Comparison of ENCODE assay signal across 8 mouse cellular contexts in genomic region chr4:53600462-53600861, GRCm38 (mm10). TPM values are rescaled to one million over a fixed set of nuclear protein-coding genes. Genes with fewer than 3 reads are reported as not detected.
DNase-seq lines count a peak whose midpoint lies in the region; ATAC-seq and TF ChIP-seq lines count a peak whose summit lies in the region.

No protein-coding gene starts in this region.

- intact Hi-C loops in gastrocnemius, postnatal 36 days (cut with DNase I), result loop anchor here (5.0 kb wide), 1 partner anchor 112 kb away; the partner anchor contains the start of gene Fktn

- H3K9ac ChIP-seq in midbrain, embryonic 13.5 days (replicated peaks), result no peak overlapping the region
- H3K9ac ChIP-seq in midbrain, embryonic 16.5 days (ENCODE audit: low read depth, low read length), result no peak overlapping the region
- no peak overlapping the region for H3K9ac ChIP-seq in embryonic facial prominence, embryonic 11.5 days (replicated peaks; ENCODE audit: low read length)
- H3K9ac ChIP-seq in stomach, postnatal 0 days (ENCODE audit: low read length), result no peak overlapping the region

- ATAC-seq in midbrain, embryonic 13.5 days, result peak; percentile 17; the same call in 1 of the 2 replicates
- no peak for ATAC-seq in midbrain, embryonic 16.5 days
- no peak for ATAC-seq in embryonic facial prominence, embryonic 11.5 days (replicated peaks; ENCODE audit: insufficient number of reproducible peaks, low FRiP score, low TSS enrichment, low read depth)
- 0 out of 2 replicates have a peak, but pooled peaks have one; percentile 57 for ATAC-seq in stomach, postnatal 0 days (ENCODE audit: low FRiP score, low TSS enrichment)

- no peak overlapping the region for H3K4me3 ChIP-seq in midbrain, embryonic 13.5 days (replicated peaks)
- H3K4me3 ChIP-seq in midbrain, embryonic 16.5 days (ENCODE audit: low read depth, low read length), result no peak overlapping the region
- no peak overlapping the region for H3K4me3 ChIP-seq in embryonic facial prominence, embryonic 11.5 days (ENCODE audit: low read depth, low read length)
- no peak overlapping the region for H3K4me3 ChIP-seq in stomach, postnatal 0 days (ENCODE audit: low read depth, low read length)

- no peak for TF ChIP-seq EP300 in stomach, postnatal 0 days (optimal IDR thresholded peaks at IDR 0.05)

- H3K4me2 ChIP-seq in midbrain, embryonic 13.5 days (replicated peaks), result no peak overlapping the region
- no peak overlapping the region for H3K4me2 ChIP-seq in midbrain, embryonic 16.5 days (ENCODE audit: low read length)
- H3K4me2 ChIP-seq in embryonic facial prominence, embryonic 11.5 days (ENCODE audit: low read depth, low read length), result no peak overlapping the region
- no peak overlapping the region for H3K4me2 ChIP-seq in stomach, postnatal 0 days (replicated peaks; ENCODE audit: low read depth)

- peaks cover 5% of the 10 kb centered on the region; the same call in 1 of the 2 replicates for H3K4me1 ChIP-seq in midbrain, embryonic 13.5 days (replicated peaks)
- H3K4me1 ChIP-seq in midbrain, embryonic 16.5 days (ENCODE audit: control insufficient read depth, insufficient read depth, low read length), result no peaks in the 10 kb centered on the region
- H3K4me1 ChIP-seq in embryonic facial prominence, embryonic 11.5 days (ENCODE audit: control insufficient read depth, insufficient read depth, low read length), result no peaks in the 10 kb centered on the region
- H3K4me1 ChIP-seq in stomach, postnatal 0 days (replicated peaks; ENCODE audit: control insufficient read depth, insufficient read depth), result no peaks in the 10 kb centered on the region

- no peak overlapping the region for H3K27ac ChIP-seq in midbrain, embryonic 13.5 days
- H3K27ac ChIP-seq in midbrain, embryonic 16.5 days (ENCODE audit: low read length), result no peak overlapping the region
- H3K27ac ChIP-seq in embryonic facial prominence, embryonic 11.5 days (replicated peaks; ENCODE audit: low read depth, low read length), result no peak overlapping the region
- no peak overlapping the region for H3K27ac ChIP-seq in stomach, postnatal 0 days (replicated peaks)

- no peaks in the 10 kb centered on the region for H3K36me3 ChIP-seq in midbrain, embryonic 13.5 days
- H3K36me3 ChIP-seq in midbrain, embryonic 16.5 days (ENCODE audit: control insufficient read depth, insufficient read depth, low read length), result no peaks in the 10 kb centered on the region
- no peaks in the 10 kb centered on the region for H3K36me3 ChIP-seq in embryonic facial prominence, embryonic 11.5 days (replicated peaks; ENCODE audit: control insufficient read depth, insufficient read depth, low read depth, low read length)
- no peaks in the 10 kb centered on the region for H3K36me3 ChIP-seq in stomach, postnatal 0 days (ENCODE audit: control insufficient read depth, insufficient read depth, low read length)

- H3K9me3 ChIP-seq in midbrain, embryonic 13.5 days, result no peaks in the 10 kb centered on the region
- no peaks in the 10 kb centered on the region for H3K9me3 ChIP-seq in midbrain, embryonic 16.5 days (replicated peaks; ENCODE audit: control insufficient read depth, low read length, poor library complexity, severe bottlenecking)
- H3K9me3 ChIP-seq in embryonic facial prominence, embryonic 11.5 days (replicated peaks; ENCODE audit: control insufficient read depth, low read length), result no peaks in the 10 kb centered on the region
- H3K9me3 ChIP-seq in stomach, postnatal 0 days (ENCODE audit: control insufficient read depth, low read length), result no peaks in the 10 kb centered on the region

- peak; percentile 94 for TF ChIP-seq CTCF in stomach, postnatal 0 days (IDR thresholded peaks at IDR 0.05; ENCODE audit: low read depth)

- WGBS in midbrain, embryonic 13.5 days, result 41% methylated on average over 6 of the region's 6 CpGs
- WGBS in midbrain, embryonic 16.5 days, result 43% methylated on average over 6 of the region's 6 CpGs
- 50% methylated on average over 6 of the region's 6 CpGs for WGBS in embryonic facial prominence, embryonic 11.5 days
- WGBS in stomach, postnatal 0 days, result 47% methylated on average over 6 of the region's 6 CpGs

- peak; percentile 33 for DNase-seq in gastrocnemius, adult 18-20 months (ENCODE audit: low spot score)
- no peak for DNase-seq in gastrocnemius, postnatal 36 days
- peak; percentile 41 for DNase-seq in embryonic facial prominence, embryonic 11.5 days (ENCODE audit: low spot score)
- DNase-seq in stomach, postnatal 0 days (ENCODE audit: low spot score), result peak; percentile 21
- no peak for DNase-seq in ovary, adult 18-20 months (ENCODE audit: low spot score)
- no peak for DNase-seq in layer of hippocampus, adult 8-10 months (ENCODE audit: low spot score in 2 of 2)

- no peaks in the 10 kb centered on the region for H3K27me3 ChIP-seq in midbrain, embryonic 13.5 days
- no peaks in the 10 kb centered on the region for H3K27me3 ChIP-seq in midbrain, embryonic 16.5 days (ENCODE audit: control insufficient read depth, insufficient read depth, low read depth, low read length)
- no peaks in the 10 kb centered on the region for H3K27me3 ChIP-seq in embryonic facial prominence, embryonic 11.5 days (ENCODE audit: control insufficient read depth, insufficient read depth, low read length)
- no peaks in the 10 kb centered on the region for H3K27me3 ChIP-seq in stomach, postnatal 0 days (ENCODE audit: control insufficient read depth, insufficient read depth, low read length)

RNA-seq across cellular contexts. Expression of gene Fsd1l, which starts 30.8 kb away (rescaled TPM):
- total RNA-seq in gastrocnemius, adult 18-20 months (2021), result 10 to 100 TPM in 1 of 2 experiments, 1 to 10 TPM in 1; 9.9 to 10.9 TPM
- total RNA-seq in gastrocnemius, postnatal 36 days (2021), result 10 to 100 TPM; 12.3 to 12.6 TPM
- 41.9 and 43.4 TPM in 2 replicates for polyA plus RNA-seq in midbrain, embryonic 13.5 days (2015; fragmentation: Nextera tagmentation; extraction: Ambion mirVana)
- 35.9 and 39.8 TPM in 2 replicates for polyA plus RNA-seq in midbrain, embryonic 16.5 days (2015; fragmentation: Nextera tagmentation; extraction: Ambion mirVana)
- 10.3 and 10.7 TPM in 2 replicates for polyA plus RNA-seq in embryonic facial prominence, embryonic 11.5 days (2014; fragmentation: Nextera tagmentation; extraction: Ambion mirVana)
- polyA plus RNA-seq in stomach, postnatal 0 days (2015; fragmentation: Nextera tagmentation; extraction: Ambion mirVana), result 3.4 and 3.5 TPM in 2 replicates
- 10 to 100 TPM; 29.1 to 41.2 (median 36.7) TPM for total RNA-seq in layer of hippocampus, adult 8-10 months (2022)

Comparison
In these comparisons a context has a peak if more than half of its experiments do, and no peak if none do; other contexts are left out.
1. DNase-seq: peak in gastrocnemius, adult 18-20 months (single experiment), embryonic facial prominence, embryonic 11.5 days (single experiment) and stomach, postnatal 0 days (single experiment); none in gastrocnemius, postnatal 36 days (0 of 2), ovary, adult 18-20 months (single experiment) and layer of hippocampus, adult 8-10 months (0 of 2).
2. ATAC-seq: peak in midbrain, embryonic 13.5 days (single experiment) and stomach, postnatal 0 days (single experiment); none in midbrain, embryonic 16.5 days (single experiment) and embryonic facial prominence, embryonic 11.5 days (single experiment).